Mouse (Mus musculus): ENCODE data around the gene Upk2. TPM values are rescaled to one million over a fixed set of nuclear protein-coding genes. Genes with fewer than 3 reads are reported as not detected.
"Not testable (repeated sequence)": the region's sequence is repeated elsewhere in the genome, so short reads cannot be mapped to it uniquely, and the experiment has no call there.

The Upk2 gene
- total RNA-seq, 2 experiments from 2014 or later = 0.35 to 0.78 TPM

- no peak for DNase-seq
- intact Hi-C loops (cut with DNase I; ENCODE audit: low total_unique reads) = no loop called here
These were observed 36.0 kb downstream of the Upk2 start, which contains the start of gene Ccdc84 for GRCm38 (mm10) chr9:44418519-44419385. Gene Ccdc84, minus strand, starts transcription at chr9:44418569.

GRCm38 (mm10) chr9:44417892-44418363 lies 36.8 kb downstream of the Upk2 start:
- intact Hi-C loops (cut with DNase I; ENCODE audit: low total_unique reads) = no loop called here

GRCm38 (mm10) chr9:44417156-44417891 lies 37.5 kb downstream of the Upk2 start:
- DNase-seq = no peak
- intact Hi-C loops (cut with DNase I; ENCODE audit: low total_unique reads) = no loop called here

More at GRCm38 (mm10) chr9:44417892-44418363, 36.8 kb downstream of the Upk2 start:
- DNase-seq = peak; percentile 97

- intact Hi-C loops (cut with DNase I; ENCODE audit: low total_unique reads) = no loop called here
- no peak for DNase-seq
These were observed 42.0 kb downstream of the Upk2 start for GRCm38 (mm10) chr9:44412781-44413180.

GRCm38 (mm10) chr9:44412306-44412705 lies 42.5 kb downstream of the Upk2 start:
- intact Hi-C loops (cut with DNase I; ENCODE audit: low total_unique reads) = no loop called here
- no peak for DNase-seq

GRCm38 (mm10) chr9:44411601-44412130 lies 43.1 kb downstream of the Upk2 start:
- intact Hi-C loops (cut with DNase I; ENCODE audit: low total_unique reads) = no loop called here
- no peak for DNase-seq

- no peak for DNase-seq
- intact Hi-C loops (cut with DNase I; ENCODE audit: low total_unique reads) = no loop called here
These were observed 44.0 kb downstream of the Upk2 start for GRCm38 (mm10) chr9:44410647-44411336.

GRCm38 (mm10) chr9:44408693-44409092 lies 46.1 kb downstream of the Upk2 start:
- intact Hi-C loops (cut with DNase I; ENCODE audit: low total_unique reads); DNase-seq: not testable (repeated sequence)

- intact Hi-C loops (cut with DNase I; ENCODE audit: low total_unique reads) = no loop called here
- DNase-seq = no peak
These were observed 47.1 kb downstream of the Upk2 start for GRCm38 (mm10) chr9:44407752-44408097.

GRCm38 (mm10) chr9:44406906-44407751 lies 47.6 kb downstream of the Upk2 start, which contains the start of the genes Rps25 and Trappc4:
Gene Rps25, plus strand, starts transcription at chr9:44407139.
Gene Trappc4, minus strand, starts transcription at chr9:44407600.
- intact Hi-C loops (cut with DNase I; ENCODE audit: low total_unique reads) = no loop called here
- DNase-seq = peak; percentile 91

GRCm38 (mm10) chr9:44405011-44405410 lies 49.8 kb downstream of the Upk2 start:
- intact Hi-C loops (cut with DNase I; ENCODE audit: low total_unique reads) = no loop called here
- DNase-seq = no peak

Other genes starting within 250 kb of the Upk2 start
- gene Cbl, start 220.9 kb downstream of the Upk2 start, total RNA-seq (2021) = 10 to 100 TPM; 12.1 to 12.8 TPM
- not detected for gene Ccdc153, start 214.3 kb downstream of the Upk2 start, total RNA-seq (2021)
- under 1 TPM; 0.86 to 0.98 TPM for gene Pdzd3, start 203.5 kb downstream of the Upk2 start, total RNA-seq (2021)
- 10 to 100 TPM; 26.0 to 26.2 TPM for gene Nlrx1, start 186.4 kb downstream of the Upk2 start, total RNA-seq (2021)
- under 1 TPM; 0.58 to 0.94 TPM for gene Abcg4, start 166.4 kb downstream of the Upk2 start, total RNA-seq (2021)
- gene Hinfp, start 149.3 kb downstream of the Upk2 start, total RNA-seq (2021) = 1 to 10 TPM; 5.8 to 6.0 TPM
- 10 to 100 TPM; 12.1 to 13.7 TPM for gene C2cd2l, start 134.7 kb downstream of the Upk2 start, total RNA-seq (2021)
- 10 to 100 TPM; 12.5 to 14.0 TPM for gene Dpagt1, start 129.0 kb downstream of the Upk2 start, total RNA-seq (2021)
- 10 to 100 TPM; 21.7 to 24.8 TPM for gene H2afx, start 120.3 kb downstream of the Upk2 start, total RNA-seq (2021)
- gene Hmbs, start 110.7 kb downstream of the Upk2 start, total RNA-seq (2021) = 10 to 100 TPM; 24.2 to 25.5 TPM
- gene Vps11, start 93.3 kb downstream of the Upk2 start, total RNA-seq (2021) = 10 to 100 TPM; 15.6 to 16.9 TPM
- 10 to 100 TPM; 25.9 to 30.6 TPM for gene Hyou1, start 75.5 kb downstream of the Upk2 start, total RNA-seq (2021)
- gene Slc37a4, start 58.1 kb downstream of the Upk2 start, total RNA-seq (2021) = 100 to 1,000 TPM; 164 to 179 TPM
- 1,000 to 10,000 TPM in 1 of 2 experiments, 100 to 1,000 TPM in 1; 952 to 1,089 TPM for gene Rps25, start 47.8 kb downstream of the Upk2 start, total RNA-seq (2021)
- 10 to 100 TPM; 17.5 to 19.9 TPM for gene Trappc4, start 47.4 kb downstream of the Upk2 start, total RNA-seq (2021)
- 1 to 10 TPM; 4.4 to 5.6 TPM for gene Ccdc84, start 36.4 kb downstream of the Upk2 start, total RNA-seq (2021)
- not detected for gene Foxr1, start 13.8 kb downstream of the Upk2 start, total RNA-seq (2021)
- 10 to 100 TPM; 38.9 to 44.2 TPM for gene Bcl9l, start 27.8 kb upstream of the Upk2 start, total RNA-seq (2021)
- not detected for gene Cxcr5, start 106.9 kb upstream of the Upk2 start, total RNA-seq (2021)
- 10 to 100 TPM; 61.8 to 62.2 TPM for gene Ddx6, start 149.9 kb upstream of the Upk2 start, total RNA-seq (2021)
- gene Treh, start 218.3 kb upstream of the Upk2 start, total RNA-seq (2021) = not detected